Mouse (Mus musculus) ovary, postnatal 14 days (tissue): ENCODE results near the gene Lgr6.

Experiments used
- DNase-seq: peaks from one replicate; pipeline ENCODE4 v3.0.0; 2022; ENCODE audit warnings: low spot score

Lgr6 gene

DNA sequence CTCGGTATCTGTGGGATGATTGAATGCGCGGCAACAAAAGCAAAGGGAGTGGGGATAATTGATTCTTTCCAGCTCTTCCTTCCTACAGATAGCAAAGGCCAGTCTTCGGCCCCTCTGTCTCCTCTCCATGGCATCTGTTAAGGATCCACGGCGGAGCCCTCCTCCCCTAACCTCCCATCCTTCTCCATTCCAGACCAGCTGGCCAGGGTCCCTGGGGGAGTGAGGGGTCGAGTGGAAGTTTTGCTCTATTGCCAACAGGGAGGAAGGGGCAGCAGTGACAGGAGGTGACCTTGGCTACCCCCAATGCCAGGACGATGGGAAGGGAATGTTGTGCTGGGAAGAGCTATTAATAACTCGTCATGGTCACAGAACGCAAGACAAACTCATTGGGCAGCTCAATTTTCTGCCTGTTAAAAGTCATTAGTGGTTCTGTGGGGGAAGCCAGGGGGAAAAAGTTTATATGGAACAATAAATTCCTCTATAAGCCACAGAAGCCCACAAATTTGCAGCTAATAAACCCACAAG, 90.1 kb downstream of the Lgr6 start:
- DNase-seq: no peak

- no peak for DNase-seq
Observed at GRCm38 (mm10) chr1:135012472-135012871, 92.6 kb downstream of the Lgr6 start.

DNA sequence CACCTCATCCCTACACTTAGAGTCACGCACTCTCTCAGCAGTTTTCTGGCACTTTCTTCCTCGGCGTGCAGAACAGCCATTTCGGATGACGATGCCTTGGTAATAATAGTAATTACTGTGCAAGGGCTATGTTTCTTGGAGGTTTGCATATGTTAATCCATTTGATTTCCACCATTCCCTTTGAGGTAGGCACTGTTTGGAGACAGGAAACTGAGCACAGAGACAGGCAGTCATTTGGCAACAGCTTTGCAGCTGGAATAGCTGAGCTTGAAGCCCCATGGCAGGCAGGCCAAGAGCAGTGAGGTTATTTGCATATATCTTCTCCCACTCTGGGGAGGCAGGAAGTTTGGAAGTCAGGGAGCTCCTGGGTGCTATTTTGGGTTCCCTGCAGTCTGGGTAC, 93.2 kb downstream of the Lgr6 start:
- DNase-seq: no peak

GRCm38 (mm10) chr1:135009833-135010232, 95.2 kb downstream of the Lgr6 start:
- DNase-seq: no peak

GRCm38 (mm10) chr1:135005696-135006095, 99.4 kb downstream of the Lgr6 start:
- DNase-seq: no peak

GRCm38 (mm10) chr1:135003346-135003745, 101.7 kb downstream of the Lgr6 start:
- DNase-seq: no peak

DNA sequence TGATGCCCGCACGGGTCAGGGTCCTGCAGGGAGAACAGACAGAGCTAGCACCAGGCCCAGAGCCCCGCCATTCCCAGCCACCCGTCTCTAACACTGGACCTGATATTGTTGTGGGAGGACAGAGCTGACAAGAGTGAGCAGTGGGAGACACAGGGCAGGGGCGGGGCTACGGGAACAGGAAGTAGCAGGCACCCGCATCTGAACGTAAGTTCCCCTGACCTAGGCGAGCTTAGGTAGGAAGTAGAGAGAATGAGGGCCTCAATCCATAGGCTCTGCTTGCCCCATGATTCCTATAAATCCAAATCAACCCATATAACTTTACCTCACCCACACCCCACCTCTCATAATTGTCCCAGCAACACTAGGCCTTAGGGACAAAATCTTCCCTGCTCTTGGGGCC, 104.5 kb downstream of the Lgr6 start:
- no peak for DNase-seq

DNA sequence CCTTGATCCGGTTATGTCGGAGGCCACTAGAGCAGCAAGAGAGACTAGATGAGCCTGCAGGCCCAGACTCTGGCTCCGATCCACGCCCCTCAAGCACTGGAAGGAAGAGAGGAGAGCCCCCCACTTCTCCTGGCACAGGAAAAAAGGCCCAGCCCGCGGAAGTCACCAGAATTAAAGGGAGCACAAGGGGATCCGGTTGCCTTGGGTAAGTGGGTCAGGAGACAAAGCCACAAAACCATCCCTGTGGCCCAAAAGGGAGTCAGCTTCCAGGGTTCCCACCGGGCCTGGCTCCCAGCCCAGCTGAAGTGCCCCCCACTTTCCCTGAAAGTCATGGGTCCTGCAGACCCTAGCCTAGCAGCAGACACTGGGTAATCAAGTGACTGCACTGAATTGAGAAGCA, 106.8 kb downstream of the Lgr6 start:
- no peak for DNase-seq

- DNase-seq: no peak
Observed at GRCm38 (mm10) chr1:134997568-134997967, 107.5 kb downstream of the Lgr6 start.

DNA sequence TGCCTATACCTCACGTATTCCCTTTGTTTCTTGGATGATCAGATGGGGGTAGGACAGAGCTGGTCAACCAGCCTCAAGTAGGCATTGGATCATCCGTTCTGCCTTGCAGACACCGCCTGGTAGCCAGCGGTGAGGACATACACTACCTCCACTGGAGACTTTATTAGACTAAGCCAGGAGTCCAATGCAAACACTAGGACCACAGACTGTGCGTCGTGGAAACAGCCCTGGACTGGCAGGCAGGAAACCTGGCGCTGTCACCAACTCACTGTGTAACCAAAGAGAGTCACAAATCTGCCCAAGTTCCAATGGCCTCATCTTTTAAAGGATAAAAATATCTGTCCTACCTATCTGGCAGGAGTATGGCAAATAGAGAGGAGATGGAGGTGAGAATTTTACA, 108.6 kb downstream of the Lgr6 start:
- no peak for DNase-seq

- no peak for DNase-seq
Observed at GRCm38 (mm10) chr1:134995954-134996353, 109.1 kb downstream of the Lgr6 start.

GRCm38 (mm10) chr1:134995437-134995836, 109.6 kb downstream of the Lgr6 start:
- DNase-seq: no peak

GRCm38 (mm10) chr1:134994739-134995138, 110.3 kb downstream of the Lgr6 start:
- DNase-seq: no peak

DNA sequence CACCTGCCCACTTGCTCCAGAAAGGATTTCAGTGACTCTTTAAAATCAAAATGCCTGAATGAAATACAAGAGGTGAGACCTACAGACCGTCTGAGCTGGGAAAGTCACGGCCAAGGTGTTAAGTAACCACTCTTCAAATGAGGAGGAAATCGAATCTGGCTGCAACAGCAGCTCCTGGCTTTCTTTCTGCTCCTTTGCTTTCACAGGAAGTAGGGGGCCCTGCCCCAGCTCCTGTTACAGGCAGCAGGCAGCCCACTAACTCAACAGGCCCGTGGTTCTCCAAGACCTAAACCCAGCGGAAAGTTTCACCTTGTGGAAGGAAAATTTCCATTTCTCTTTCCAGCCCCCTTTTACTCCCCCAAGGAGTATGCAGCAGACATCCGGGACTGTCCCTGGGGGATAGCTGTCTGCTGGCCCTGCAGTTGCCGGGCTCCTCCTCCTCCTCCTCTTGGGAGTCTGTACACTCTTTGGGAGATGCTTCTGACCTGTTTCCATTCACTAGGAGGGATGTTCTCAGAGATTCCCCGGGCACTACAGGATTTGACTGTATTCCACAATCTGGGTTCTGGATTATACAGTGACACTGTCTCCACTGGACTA, 112.9 kb downstream of the Lgr6 start:
- no peak for DNase-seq

- peak; percentile 84 for DNase-seq
Observed at GRCm38 (mm10) chr1:134989372-134989771, 115.7 kb downstream of the Lgr6 start.

DNA sequence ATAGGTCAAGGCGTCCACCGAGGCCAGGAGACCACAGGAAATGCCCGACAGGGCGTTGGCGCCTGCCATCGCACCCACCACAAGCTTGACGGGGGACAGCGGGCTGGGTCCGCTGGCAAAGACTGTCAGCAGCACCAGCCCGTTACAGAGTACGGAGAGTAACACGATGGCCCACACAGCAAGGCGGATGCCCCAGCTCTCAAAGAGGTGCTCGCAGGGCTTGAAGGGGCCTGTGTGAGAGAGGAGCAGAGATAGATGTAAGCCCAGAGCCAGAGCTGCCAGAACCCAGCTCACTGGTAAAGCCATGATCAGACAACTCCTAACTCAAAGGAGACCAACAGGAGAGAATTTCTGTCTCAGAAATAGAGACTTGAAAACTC, 117.1 kb downstream of the Lgr6 start:
- no peak for DNase-seq

GRCm38 (mm10) chr1:134987173-134987961, 117.7 kb downstream of the Lgr6 start:
- peak; percentile 29 for DNase-seq

GRCm38 (mm10) chr1:134972920-134973319, 132.2 kb downstream of the Lgr6 start:
- no peak for DNase-seq

- DNase-seq: no peak
Observed at GRCm38 (mm10) chr1:134965430-134965829, 139.6 kb downstream of the Lgr6 start.

- DNase-seq: no peak
Observed at GRCm38 (mm10) chr1:134962821-134963220, 142.3 kb downstream of the Lgr6 start.

GRCm38 (mm10) chr1:134962053-134962803, 142.8 kb downstream of the Lgr6 start, which contains the start of gene Ube2t:
TSS of gene Ube2t (plus strand) at chr1:134962565.
- DNase-seq: peak; percentile 89

- DNase-seq: no peak
Observed at GRCm38 (mm10) chr1:134960634-134961033, 144.4 kb downstream of the Lgr6 start.
